Mouse (Mus musculus): Measurements from ENCODE around the gene Efcc1. TPM values are rescaled to one million over a fixed set of nuclear protein-coding genes. Genes with fewer than 3 reads are reported as not detected.
A peak's percentile ranks its signal among the peaks of the same experiment; 100 is the strongest.

The Efcc1 gene
- 1 to 10 TPM; 4.9 to 5.6 TPM for total RNA-seq (2021)
- long read RNA-seq, experiment 1, partial matches to known transcripts, result 1 of 8 reads
- long read RNA-seq, experiment 1, other reads (novel, unspliced or antisense), result 3 of 8 reads
- long read RNA-seq, experiment 2, partial matches to known transcripts, result 0 of 3 reads
- long read RNA-seq, experiment 2, other reads (novel, unspliced or antisense), result 1 of 3 reads

DNA sequence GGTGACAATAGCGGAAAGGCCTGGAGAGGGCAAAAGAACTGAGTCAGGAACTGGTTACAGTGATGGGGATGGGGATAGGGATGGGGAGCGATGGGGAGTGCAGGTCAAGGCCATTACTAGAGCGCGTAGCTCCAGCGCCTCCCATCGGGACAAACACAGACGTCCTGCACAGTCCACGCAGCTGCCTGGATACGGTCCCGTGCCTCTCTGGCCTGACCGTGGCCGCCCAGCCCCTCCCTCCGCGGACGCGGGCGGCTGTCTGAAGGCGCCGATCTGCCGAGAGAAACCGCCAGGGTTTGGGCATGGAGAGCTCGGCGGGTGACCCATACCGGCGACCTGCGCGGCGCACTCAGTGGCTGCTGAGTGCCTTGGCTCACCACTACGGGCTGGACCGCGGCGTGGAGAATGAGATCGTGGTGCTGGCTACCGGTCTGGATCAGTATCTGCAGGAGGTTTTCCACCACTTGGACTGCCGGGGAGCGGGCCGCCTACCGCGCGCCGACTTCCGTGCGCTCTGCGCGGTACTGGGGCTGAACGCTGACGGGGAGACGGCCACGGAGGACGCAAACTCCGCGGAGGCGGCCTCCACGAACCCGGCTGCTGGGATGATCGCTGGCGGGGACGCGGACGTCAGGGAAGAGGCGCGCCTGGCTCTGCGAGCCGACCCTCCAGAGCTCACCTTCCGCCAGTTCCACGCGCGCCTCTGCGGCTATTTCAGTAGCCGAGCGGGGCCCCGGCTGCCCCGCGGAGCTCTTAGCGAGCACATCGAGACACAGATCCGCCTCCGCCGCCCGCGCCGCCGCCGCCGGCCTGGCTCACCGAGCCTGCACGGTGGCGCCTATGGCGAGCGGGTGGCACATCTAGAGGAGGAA is at the start of gene Efcc1:
Gene Efcc1, plus strand, starts transcription at position 279 of the 872 bp plus-strand sequence.
- peak; percentile 56 to 72 for DNase-seq (ENCODE audit: low spot score in 2 of 2)

DNA sequence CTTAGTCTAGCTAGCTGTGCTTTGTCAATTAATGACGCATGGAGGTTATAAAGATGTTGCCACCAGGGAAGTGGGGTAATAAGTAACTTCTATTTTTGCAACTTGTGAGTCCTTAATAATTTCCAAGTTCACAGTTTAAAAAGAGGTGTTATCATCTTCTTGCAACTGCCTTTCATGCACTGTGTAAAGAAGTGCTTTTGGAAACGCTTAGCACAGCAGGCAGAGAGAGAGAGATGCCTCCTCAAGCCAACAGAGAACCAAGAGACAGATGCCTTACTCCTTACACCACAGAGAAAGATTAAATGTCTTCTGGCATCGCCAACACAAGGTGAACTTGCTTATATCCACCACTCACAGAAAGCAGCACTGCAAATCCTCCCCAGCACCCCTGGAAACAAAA is 34.7 kb upstream of the Efcc1 start:
- DNase-seq (ENCODE audit: low spot score in 2 of 2), result no peak

DNA sequence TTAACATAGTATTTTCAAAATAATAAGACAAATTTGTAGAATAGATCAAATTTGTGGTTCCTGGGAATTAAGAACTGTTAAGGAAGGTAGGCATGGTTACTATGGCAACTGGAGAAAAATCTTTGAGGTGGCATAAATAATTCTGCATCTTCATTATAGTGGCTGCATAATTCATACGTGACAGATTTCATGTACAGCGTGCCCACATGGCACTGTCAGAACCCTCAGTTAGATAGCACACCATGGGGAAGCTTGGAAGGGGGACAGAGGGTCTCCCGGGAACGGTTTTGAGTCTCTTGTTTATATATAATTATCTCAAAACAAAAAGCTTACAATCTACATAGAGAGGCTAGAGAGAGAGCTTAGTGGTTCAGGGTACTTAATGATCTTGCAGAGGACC is 34.1 kb upstream of the Efcc1 start:
- DNase-seq (ENCODE audit: low spot score in 2 of 2), result no peak

DNA sequence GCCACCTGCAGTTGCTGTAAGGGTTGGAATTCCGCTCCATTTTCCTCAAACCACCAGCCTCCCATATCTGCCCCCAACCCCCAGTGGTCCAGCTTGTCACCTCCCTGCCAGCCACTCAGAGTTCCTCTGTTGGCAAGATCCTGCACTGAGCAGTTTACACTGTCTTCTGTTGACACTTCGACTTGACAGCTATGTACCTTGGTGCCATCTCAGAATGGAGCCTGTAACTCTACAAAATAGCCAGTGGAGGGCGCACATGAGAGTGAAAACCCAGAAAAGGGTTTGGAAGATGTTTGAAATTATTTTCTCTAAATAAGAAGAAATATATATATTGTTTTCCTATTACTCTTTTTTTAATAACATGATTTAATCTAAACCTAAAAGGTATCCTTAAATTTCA is 24.4 kb upstream of the Efcc1 start:
- no peak for DNase-seq (ENCODE audit: low spot score in 2 of 2)

DNA sequence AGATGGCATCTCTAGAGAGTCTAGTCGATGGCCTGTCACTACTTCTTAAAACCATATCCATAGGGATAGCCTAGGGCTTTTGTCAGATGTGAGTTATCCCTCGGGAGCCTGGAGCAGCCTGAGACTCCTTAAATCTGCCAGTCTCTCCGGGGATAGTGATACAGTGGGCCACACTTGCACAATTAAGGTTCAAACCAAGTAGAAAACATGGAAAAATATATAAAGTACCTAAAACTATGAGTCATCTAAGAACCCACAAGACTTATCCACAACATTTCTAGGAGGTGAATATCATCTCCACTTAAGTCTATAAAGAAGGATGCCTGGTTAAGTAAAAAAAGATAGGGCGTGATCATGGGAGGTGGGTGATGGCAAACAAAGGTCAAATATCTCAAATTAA is 18.4 kb upstream of the Efcc1 start:
- DNase-seq (ENCODE audit: low spot score in 2 of 2), result no peak

DNA sequence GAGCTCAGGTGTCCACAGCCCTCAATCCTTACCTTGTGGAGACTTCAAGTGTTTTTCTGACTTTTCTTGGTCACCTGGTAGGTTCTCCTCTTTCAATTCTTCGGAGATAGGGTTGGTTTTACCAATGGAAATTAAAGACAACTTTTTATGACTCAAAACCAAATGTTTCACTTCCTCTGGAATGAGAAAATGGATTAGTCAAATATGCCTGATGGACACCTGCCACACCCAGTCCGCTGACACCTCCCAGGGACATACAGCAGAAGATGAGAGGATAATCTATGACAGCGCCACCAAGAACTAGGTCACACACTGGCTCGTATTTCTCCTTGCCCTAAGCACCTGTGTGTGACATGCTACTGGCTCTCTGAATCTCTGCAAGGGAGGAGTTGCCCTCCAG is 16.6 kb upstream of the Efcc1 start:
- DNase-seq (ENCODE audit: low spot score in 2 of 2), result no peak

DNA sequence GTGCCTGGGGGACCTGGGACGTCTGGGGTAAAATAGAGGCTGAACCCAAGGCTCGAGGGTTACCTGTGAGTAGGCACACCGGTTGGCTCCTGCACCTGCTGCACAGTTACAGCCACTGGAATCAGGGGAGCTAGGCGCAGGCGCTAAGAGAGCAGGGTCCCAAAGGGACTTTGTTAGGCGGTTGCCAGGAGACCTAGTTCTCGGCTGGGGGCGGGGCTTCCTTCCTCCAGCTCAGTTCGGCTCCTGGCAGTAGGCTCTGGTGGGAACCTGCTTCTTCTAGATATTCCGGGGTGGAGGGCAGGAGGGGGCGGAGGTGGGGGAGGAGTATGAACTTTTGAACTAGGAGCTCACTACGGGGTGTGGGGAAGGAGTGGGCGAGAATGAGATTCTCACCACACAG is 8.0 kb upstream of the Efcc1 start:
- peak in 1 of 2 experiments; percentile 28 for DNase-seq (ENCODE audit: low spot score in 2 of 2)

DNA sequence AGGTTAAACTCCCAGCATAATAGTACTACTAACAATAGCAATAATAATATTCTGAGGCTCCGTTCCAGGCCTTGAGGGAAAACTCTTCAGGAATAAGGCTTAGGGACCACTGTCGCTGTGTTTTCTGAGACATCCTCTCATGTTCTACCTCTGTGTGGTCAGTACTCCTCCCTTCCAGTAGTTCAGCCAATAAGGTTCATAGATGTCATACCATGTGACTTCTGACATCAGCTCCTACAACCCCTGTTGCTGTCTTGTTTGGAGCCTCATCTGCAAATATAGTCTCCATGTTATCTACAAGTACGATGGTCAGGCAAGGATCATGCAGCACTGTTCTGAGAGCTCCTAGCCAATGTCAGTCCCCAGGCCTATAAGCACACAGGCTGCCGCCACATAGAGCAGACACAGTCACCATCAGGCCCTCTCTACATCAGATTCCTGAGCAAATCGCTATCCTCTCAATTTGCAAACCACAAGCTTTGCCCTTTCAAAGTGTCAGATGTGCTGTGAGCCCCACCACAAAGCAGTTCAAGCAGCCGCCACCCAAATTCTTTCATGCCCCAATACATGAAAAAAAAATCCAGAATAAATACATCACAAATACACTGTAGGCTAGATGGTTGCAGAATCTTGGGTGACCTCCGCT is 5.3 kb upstream of the Efcc1 start:
- DNase-seq (ENCODE audit: low spot score in 2 of 2), result no peak

DNA sequence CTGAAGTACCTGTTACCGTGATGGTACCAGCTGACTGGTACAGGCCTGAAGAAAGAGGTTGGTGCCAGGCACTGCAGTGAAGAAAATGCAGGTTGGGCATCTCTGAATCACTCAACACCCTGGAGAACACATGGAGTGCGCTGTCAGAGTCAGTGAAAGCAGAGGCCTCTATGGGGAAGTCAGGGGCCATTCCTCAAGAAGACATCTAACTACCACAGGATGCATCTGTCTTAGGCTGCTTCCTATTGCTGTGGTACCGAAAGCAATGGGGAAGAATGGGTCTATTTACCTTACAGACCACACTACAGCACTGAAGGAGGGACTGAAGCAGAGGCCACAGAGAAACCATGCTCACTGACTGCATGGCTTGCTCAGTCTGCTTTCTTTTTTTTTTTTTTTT is 2.6 kb upstream of the Efcc1 start:
- no peak for DNase-seq (ENCODE audit: low spot score in 2 of 2)

DNA sequence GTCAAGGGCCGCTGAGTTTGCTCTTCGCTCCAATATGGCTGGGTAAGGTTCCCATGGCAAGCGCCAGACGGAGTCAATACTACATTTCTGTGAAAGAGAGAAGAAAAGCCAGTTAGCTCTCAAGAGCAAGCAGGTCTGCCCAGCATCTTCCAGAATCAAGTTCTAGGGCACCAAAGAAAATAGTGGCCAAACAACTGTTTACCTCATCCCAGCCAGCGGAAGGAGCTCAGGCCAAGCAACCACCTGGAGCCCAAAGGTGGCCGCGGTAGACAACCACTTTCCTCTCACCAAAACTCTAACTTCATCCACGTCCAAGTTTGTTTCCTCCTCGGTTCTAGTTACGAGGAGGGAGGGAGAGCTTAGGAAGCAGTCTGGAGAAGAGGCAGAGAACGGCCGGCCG is 528 bp upstream of the Efcc1 start:
- no peak for DNase-seq (ENCODE audit: low spot score in 2 of 2)

DNA sequence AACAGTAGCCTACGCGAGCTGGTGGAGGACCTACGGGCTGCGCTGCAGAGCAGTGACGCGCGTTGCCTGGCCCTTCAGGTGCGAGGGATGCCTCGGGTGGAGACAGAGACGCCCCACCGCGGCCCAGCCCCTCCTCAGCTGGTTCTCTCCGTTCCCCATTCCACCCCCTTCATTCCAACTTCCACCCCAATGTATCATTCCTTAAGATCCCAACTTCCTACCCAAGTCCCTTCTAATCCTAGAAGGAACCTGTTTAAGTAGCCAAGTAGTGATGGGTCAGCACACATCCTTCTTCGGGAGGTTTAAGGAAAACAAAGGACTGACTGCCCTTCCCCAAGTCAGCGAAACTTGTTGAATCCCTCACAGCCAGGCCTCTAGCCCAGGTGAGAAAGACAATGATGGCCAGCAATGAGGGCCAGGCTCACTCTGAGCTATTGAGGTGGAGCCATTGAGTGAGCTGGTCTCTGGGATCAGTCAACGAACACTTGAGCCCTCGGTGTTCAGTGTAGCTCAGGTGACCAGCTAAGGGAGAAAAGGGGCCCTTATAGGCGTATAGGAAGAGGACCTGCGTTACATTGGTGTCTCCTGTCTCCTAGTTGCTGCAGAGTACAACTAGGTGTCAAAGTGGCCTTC is 910 bp downstream of the Efcc1 start:
- DNase-seq (ENCODE audit: low spot score in 2 of 2), result no peak

DNA sequence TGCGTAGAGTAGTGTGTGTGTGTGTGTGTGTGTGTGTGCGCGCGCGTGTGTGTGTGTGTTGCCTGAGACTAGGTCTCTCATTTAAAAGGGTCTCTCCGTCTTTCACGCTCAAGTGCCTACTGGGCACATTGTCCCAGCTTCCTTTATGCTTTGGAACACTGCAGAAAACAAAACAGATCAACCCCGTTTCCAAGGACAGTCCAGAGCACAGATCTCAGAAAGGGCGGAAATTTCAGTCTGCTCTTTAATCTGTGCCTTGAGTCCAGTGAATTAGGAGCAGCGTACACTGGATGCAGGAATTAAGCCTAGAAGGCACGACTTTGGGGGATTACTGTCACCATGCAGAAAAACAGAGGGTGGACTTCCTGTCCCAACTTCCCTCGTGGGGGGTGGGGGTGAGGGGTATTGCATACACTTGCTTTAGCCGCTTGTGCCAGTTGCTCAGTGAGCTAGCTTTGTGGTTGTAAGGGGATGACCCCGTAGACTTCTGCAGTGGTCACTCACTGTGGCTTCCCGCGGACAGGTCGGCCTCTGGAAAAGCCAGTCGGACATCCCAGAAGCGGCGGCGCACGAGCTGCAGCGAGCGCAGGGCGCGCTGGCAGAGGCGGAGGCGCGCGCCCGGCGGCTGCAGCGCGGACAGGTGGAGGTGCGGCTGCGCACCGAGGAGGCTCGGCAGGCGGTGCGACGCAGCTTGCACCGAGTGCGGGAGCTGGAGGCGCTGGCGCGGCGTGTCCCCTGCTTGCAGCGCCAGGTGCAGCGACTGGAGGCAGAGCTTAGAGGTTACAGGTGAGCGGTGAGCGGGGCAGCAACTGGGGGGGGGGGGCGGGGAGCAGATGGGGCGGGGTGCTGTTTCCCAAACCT is 1.7 kb downstream of the Efcc1 start:
- peak; percentile 25 to 32 for DNase-seq (ENCODE audit: low spot score in 2 of 2)

DNA sequence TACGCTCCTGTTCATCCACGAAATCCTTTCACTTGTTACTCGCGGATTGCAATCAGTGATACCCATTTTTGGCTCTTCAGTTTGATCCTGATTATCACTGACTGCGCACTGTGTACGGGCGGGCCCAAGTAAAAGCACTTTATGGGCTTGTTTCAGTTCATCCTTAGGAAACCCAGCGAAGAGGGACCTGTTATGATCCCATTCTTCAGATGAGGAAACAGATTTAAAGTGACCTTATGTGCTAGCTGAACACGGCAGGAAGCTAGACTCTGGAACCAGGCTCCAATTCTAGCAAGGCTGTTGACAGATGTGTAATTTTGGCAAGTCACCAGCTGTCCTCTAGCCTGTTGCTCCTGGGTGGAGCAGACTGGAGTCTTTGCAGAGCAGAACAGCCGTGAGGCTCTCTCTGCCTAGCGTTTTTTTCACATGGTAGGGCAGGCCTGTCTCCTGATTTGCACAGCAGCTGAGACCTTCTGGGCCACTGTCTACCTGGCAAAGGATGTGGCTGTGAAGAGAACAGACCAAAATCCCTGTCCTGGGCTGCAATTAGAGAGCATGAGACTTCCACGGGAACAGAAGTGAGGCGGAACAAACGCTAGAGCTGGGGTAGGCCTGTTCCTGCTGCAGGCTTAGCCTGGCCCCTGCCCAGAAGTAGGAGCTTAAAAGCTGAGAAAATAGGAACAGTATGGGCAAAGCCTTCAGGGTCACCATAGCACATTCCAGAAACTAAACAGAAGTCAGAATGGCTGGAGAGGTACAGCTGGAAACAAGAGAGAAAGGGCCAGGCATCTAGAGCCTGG is 2.7 kb downstream of the Efcc1 start:
- DNase-seq (ENCODE audit: low spot score in 2 of 2), result no peak

DNA sequence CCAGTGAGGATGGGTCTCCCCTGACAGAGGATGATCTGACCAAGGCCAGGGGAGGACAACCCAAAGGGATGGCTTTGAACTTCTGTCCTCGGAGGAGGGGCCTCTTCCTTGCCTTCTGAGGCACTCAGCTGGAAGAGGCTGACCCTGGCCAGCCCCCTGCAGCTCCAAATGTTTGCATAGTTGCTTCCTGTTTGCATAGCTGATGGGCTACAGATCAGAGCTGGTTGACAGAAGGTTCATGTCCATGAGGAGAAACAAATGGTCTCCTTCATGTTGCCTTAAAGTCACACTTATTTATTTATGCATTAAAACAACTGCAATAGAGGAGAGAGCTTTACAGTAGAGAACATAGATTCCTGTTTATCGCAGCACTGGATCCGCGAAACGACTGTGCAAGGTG is 3.5 kb downstream of the Efcc1 start:
- no peak for DNase-seq (ENCODE audit: low spot score in 2 of 2)

DNA sequence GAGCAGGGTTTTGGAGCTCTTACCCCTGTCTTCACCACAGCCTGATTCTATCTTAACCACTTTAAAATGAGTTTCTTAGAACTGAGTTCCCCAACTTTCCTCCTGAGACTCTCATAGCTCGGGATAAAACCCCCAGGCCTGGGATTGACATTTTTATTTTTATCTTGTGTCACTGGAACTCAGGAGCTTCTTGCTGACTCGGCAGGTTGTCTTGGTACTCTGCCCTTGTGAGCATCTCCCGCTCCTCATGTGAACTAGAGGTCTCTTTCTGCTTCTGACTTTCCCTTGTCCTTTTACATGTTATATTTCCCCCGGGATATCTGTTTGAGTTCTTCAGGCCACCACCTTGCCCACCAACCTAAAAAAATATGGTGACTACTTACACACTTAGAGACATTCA is 6.3 kb downstream of the Efcc1 start:
- DNase-seq (ENCODE audit: low spot score in 2 of 2), result no peak

DNA sequence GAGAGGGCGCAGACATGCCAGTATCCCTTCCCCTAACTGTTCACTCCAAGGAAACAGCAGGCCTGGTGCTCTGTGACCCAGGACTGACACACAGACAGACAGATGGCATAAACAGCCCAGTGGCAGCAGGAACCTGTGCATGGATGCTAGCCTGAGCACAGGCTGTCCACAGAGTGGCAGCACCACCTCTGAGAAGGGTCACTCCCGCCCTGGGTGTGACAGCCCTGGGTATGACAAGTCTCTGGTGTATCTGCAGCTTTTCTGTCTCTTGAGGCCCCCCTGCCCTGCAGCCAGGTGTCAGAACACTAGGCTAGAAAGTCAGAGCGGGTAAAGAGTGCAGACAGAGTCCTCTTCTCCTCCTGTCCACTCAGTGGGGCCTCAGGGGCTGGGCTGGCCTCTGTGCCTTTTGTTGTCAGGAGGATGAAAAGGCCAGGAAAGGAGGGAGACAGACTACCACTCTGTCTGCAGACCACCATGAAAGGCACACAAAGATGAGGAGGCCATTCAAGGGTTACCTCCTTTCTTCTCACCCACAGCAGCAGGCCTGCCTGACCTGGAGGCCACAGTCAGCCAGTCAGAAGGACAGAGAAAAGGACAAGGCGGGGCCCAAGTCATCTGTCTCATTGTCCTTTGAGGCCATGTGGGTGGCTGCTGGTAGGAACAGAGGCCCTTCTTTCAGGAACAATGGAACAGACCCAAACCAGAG is 7.4 kb downstream of the Efcc1 start:
- DNase-seq (ENCODE audit: low spot score in 2 of 2), result no peak

DNA sequence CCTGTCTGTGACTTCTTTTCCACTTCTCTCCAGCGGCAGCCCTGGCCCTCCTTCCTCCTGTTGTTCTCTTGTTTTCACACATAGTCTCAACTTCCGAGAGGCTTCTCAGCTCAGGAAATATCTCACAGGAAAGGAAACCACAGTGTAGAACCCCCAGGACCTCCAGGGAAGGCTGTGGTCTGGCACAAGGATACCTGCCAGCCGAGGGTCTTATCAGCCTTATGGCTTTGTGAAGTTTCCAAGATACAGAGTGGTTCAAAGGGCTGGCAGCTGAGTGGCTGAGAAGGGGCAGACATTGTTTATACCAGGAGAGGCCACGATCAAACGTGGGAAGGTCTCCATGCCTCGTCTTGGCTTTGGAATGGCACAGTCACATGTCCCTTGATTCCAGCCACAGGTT is 9.2 kb downstream of the Efcc1 start:
- DNase-seq (ENCODE audit: low spot score in 2 of 2), result no peak

DNA sequence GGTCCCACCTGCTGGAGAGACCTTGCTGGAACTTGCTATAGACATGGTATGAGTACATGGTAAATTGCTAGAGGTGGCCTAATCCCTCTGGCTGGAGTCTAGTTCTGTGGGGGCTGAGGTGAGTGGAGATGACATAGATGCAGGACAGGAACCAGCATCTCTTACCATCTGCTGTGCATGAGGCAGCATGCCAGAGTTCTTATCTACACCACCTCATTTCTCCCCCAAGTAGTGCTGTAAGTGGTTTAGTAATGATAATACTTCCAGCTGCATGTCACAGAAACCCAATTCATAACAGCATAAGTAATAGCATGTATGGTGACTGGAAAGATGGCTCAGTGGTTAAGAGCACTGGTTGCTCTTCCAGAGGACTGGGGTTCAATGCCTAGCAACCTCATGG is 9.8 kb downstream of the Efcc1 start:
- DNase-seq (ENCODE audit: low spot score in 2 of 2), result no peak

DNA sequence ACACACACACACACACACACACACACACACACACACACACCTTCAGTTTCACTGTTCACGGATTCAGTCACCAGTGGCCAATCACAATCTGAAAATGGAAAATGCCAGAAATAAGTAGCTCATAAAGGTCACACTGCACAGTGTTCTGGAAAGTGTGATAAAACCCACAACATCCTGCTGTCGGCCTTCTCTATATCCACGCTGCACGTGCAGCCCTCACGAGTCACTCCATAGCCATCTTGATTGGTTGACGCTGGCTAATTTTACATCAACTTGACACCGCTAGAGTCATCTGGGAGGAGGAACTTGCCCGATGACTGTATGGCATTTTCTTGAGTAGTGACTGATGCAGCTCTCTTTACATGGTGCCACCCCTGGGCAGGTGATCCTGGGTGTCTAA is 11.3 kb downstream of the Efcc1 start:
- no peak for DNase-seq (ENCODE audit: low spot score in 2 of 2)

DNA sequence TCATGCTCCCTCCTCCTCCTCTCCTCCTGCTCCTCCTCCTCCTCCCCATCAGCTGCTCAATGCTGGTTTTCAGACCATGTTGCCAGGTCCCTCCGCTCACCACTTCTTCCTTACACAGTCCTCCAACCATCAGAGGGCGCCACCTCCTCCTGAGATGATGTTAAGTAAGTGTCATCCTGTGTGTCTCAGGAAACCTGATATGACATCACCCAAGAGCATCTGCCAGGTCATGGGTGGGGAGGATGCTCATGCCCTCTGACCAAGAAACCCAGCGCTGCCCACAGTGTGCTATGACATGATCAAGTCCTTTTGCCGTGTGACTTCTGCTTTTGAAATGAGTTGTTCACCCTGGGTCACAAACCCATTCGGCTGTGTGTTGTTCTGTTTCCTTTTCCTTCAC is 12.1 kb downstream of the Efcc1 start:
- no peak for DNase-seq (ENCODE audit: low spot score in 2 of 2)

Data from left cerebral cortex, adult 18-20 months (tissue).